Mouse (Mus musculus) kidney, adult 2 months (tissue): ENCODE measurements around the gene Hs1bp3. TPM values are rescaled to one million over a fixed set of nuclear protein-coding genes. Genes with fewer than 3 reads are reported as not detected.
A peak's percentile ranks its signal among the peaks of the same experiment; 100 is the strongest.

Experiments used
- DNase-seq: peaks from one replicate; pipeline ENCODE4 v3.0.0; 2021
- H3K27ac ChIP-seq: fragments of 200-500 bp; 2 replicates; pipeline ENCODE4 v1.5.1; 2012; ENCODE audit warnings: low read depth, low read length, control low read depth, inconsistent platforms; ENCODE audit not compliant: insufficient read depth
- H3K27me3 ChIP-seq: fragments of 200-500 bp; replicated peaks from 2 replicates; pipeline ENCODE4 v1.6.1; 2012; ENCODE audit warnings: mild to moderate bottlenecking, moderate library complexity, low read length, inconsistent platforms; ENCODE audit not compliant: control insufficient read depth, insufficient read depth
- H3K36me3 ChIP-seq: fragments of 200-500 bp; 2 replicates; pipeline ENCODE4 v1.6.1; 2012; ENCODE audit warnings: mild to moderate bottlenecking, moderate library complexity, low read length, inconsistent platforms; ENCODE audit not compliant: control insufficient read depth, insufficient read depth
- H3K4me1 ChIP-seq: fragments of 200-500 bp; 2 replicates; pipeline ENCODE4 v1.6.1; 2011; ENCODE audit warnings: low read length; ENCODE audit not compliant: control insufficient read depth, insufficient read depth
- H3K4me3 ChIP-seq: fragments of 200-500 bp; 2 replicates; pipeline ENCODE4 v1.5.1; 2011; ENCODE audit warnings: mild to moderate bottlenecking, low read depth, low read length, control low read depth; ENCODE audit not compliant: insufficient read depth
- CTCF ChIP-seq: fragments of 200-500 bp; conservative IDR thresholded peaks from 2 replicates; pipeline ENCODE4 v1.5.1; 2011; ENCODE audit warnings: low read depth, mild to moderate bottlenecking, control low read depth, low read length, moderate library complexity, mixed read lengths; ENCODE audit not compliant: insufficient read depth, insufficient read length
- POLR2A ChIP-seq: fragments of 200-500 bp; IDR thresholded peaks from one replicate; pipeline ENCODE4 v1.6.1; 2011; ENCODE audit warnings: low read depth, low read length, control low read depth
- WGBS: fragments of 180-500 bp; shearing (Covaris S2); methylation state at CpG from one replicate; pipeline ENCODE4 v1.1.7; 2018; 5-methylcytosine and 5-hydroxymethylcytosine counted together
- polyA plus RNA-seq: library from polyadenylated mRNA; depleted of rRNA; stranded (reverse); fragments of >200 nt; gene quantifications from 2 replicates; pipeline ENCODE4 v1.2.3, GENCODE M21; 2012

Gene Hs1bp3
- polyA plus RNA-seq, 1 experiment: 25.3 TPM

DNA sequence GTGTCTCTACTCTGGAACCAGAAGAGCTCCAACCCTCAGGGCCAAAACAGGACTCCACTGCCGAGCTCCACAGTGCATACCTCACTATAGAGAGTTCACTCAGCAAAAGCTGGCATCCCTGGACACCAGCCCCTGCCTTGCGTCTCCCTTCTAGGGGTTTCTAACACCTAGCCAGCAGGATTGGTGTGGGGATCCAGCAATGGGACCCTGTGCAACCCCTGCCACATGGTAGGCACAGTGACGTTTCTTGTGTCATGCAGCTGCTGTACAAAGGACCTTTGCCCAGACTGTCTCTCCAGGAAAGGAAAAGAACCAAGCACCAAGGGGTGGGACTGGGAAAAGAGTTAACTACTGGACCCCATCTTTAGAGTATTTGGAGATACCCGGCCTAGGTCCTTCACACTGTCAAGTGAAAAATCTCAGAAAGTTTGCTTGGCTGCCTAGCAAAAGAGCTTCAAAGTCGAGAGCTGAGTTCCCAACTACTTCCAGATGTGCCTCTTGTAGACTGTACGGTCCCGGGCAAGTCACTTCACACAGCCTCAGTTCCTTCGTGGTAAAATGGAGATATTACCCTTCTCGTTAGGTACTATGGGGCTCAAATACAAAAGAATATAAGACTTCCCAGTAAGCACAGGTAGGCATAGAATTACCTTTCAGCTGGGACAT is 64.9 kb downstream of the Hs1bp3 start:
- Histone ChIP-seq H3K27me3 (no peaks in the 10 kb centered on the region), H3K36me3 (no peaks in the 10 kb centered on the region), H3K27ac (no peak overlapping the region), H3K4me1 (peaks cover 13% of the 10 kb centered on the region), H3K4me3 (no peak overlapping the region)
- WGBS: 82% methylated on average over 9 of the region's 9 CpGs
- DNase-seq: no peak
- TF ChIP-seq POLR2A: no peak

- TF ChIP-seq CTCF (no peak), POLR2A (no peak)
- H3K36me3 ChIP-seq: no peaks in the 10 kb centered on the region
- peaks cover 13% of the 10 kb centered on the region for H3K4me1 ChIP-seq
- DNase-seq: peak; percentile 98
- H3K27me3 ChIP-seq: no peaks in the 10 kb centered on the region
- no peak overlapping the region for H3K4me3 ChIP-seq
- 27% methylated on average over 8 of the region's 8 CpGs for WGBS
- peak overlapping the region; percentile 27 for H3K27ac ChIP-seq
Observed at GRCm38 (mm10) chr12:8379795-8380521, 66.7 kb downstream of the Hs1bp3 start.

DNA sequence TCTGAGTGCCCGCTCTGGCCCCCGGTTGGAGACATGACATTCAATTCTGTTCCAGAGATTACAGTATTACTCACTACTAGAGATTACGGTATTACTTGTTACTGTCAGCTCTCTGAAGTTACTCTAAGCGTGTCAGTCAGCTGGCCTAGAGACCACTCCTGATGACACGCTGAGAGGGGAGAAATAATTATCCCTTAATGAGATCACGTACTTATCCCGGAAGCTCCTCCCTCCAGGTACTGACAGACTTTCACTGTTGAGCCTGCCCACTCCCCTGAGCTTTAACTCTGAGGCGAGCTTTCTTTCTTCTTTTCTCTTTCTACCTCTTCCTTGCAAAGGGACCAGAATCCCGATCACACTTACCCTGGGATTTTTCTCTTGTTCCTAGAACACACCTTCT is 67.7 kb downstream of the Hs1bp3 start:
- H3K36me3 ChIP-seq: no peaks in the 10 kb centered on the region
- no peak for TF ChIP-seq POLR2A
- TF ChIP-seq CTCF: no peak
- WGBS: 93% methylated on average over 9 of the region's 9 CpGs
- peaks cover 13% of the 10 kb centered on the region for H3K4me1 ChIP-seq
- H3K4me3 ChIP-seq: no peak overlapping the region
- no peak for DNase-seq
- H3K27me3 ChIP-seq: no peaks in the 10 kb centered on the region
- no peak overlapping the region for H3K27ac ChIP-seq

- 70% methylated on average over 2 of the region's 2 CpGs for WGBS
- TF ChIP-seq POLR2A (no peak), CTCF (no peak)
- Histone ChIP-seq H3K27me3 (no peaks in the 10 kb centered on the region), H3K36me3 (no peaks in the 10 kb centered on the region), H3K4me1 (peaks cover 17% of the 10 kb centered on the region), H3K27ac (no peak overlapping the region), H3K4me3 (no peak overlapping the region)
- no peak for DNase-seq
Observed at GRCm38 (mm10) chr12:8381940-8382339, 68.7 kb downstream of the Hs1bp3 start.

- Histone ChIP-seq H3K4me3 (no peak overlapping the region), H3K27ac (no peak overlapping the region), H3K4me1 (peaks cover 14% of the 10 kb centered on the region), H3K36me3 (no peaks in the 10 kb centered on the region), H3K27me3 (no peaks in the 10 kb centered on the region)
- DNase-seq: peak; percentile 41
- 57% methylated on average over 6 of the region's 6 CpGs for WGBS
- TF ChIP-seq POLR2A (no peak), CTCF (no peak)
Observed at GRCm38 (mm10) chr12:8383822-8384221, 70.6 kb downstream of the Hs1bp3 start.

DNA sequence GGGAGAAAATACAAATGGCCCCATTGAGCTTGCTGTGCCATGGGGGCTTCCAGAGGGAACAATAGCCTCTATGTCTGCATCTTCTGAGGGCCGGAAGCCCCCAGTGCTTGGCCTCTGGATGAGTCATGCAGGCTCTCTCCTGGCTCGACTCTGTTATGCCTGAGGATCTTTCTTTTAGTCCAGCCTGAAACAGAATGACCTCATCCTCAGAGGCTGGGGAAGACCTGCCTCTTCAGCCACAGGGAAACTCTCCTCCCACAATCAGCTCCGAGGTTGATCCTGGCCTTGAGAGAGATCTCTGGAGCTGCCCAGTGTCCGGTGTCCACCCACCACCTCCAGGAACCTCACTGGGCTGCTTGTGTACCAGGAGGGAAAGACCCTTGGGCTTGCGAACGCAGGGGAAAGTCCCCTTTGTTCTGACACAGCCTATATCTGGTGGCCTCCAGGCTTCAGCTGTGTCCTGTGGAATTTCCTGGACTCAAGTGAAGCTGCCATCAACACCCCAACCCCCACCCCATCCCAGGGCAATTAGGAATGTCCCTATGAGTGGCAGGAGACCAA is 73.3 kb downstream of the Hs1bp3 start:
- peak; percentile 56 for DNase-seq
- WGBS: 48% methylated on average over 6 of the region's 6 CpGs
- Histone ChIP-seq H3K4me3 (no peak overlapping the region), H3K4me1 (peaks cover 4% of the 10 kb centered on the region; the same call in 1 of the 2 replicates), H3K36me3 (no peaks in the 10 kb centered on the region), H3K27ac (no peak overlapping the region), H3K27me3 (no peaks in the 10 kb centered on the region)
- TF ChIP-seq CTCF: no peak
- TF ChIP-seq POLR2A: no peak

GRCm38 (mm10) chr12:8387281-8387680 is 74.0 kb downstream of the Hs1bp3 start:
- DNase-seq: no peak
- H3K4me3 ChIP-seq: no peak overlapping the region
- no peak for TF ChIP-seq CTCF
- TF ChIP-seq POLR2A: no peak
- 81% methylated on average over 1 of the region's 1 CpGs for WGBS
- H3K4me1 ChIP-seq: peaks cover 4% of the 10 kb centered on the region; the same call in 1 of the 2 replicates
- H3K27ac ChIP-seq: no peak overlapping the region
- no peaks in the 10 kb centered on the region for H3K36me3 ChIP-seq
- no peaks in the 10 kb centered on the region for H3K27me3 ChIP-seq
